Mouse (Mus musculus) left cerebral cortex, postnatal 14 days (tissue): ENCODE data around the gene Hddc3. TPM values are rescaled to one million over a fixed set of nuclear protein-coding genes. Genes with fewer than 3 reads are reported as not detected.
A peak's percentile ranks its signal among the peaks of the same experiment; 100 is the strongest.
"Not testable (repeated sequence)": the region's sequence is repeated elsewhere in the genome, so short reads cannot be mapped to it uniquely, and the experiment has no call there.

Source experiments
- DNase-seq, 2 experiments: peaks; one replicate each; pipeline ENCODE4 v3.0.0; 2021 to 2022; ENCODE audit warnings: low spot score in 2 of 2, mixed read lengths in 1 of 2
- intact Hi-C: fragments of 180-260 bp; cut with DNase I; formaldehyde crosslinking; loops from one replicate; pipeline ENCODE4 v1.15.1; 2025
- long read RNA-seq, 2 experiments: library from polyadenylated mRNA; stranded (forward); transcript quantifications; one replicate each; pipeline ENCODE4 v2.0.0; 2021
- total RNA-seq, 2 experiments: library from RNA; stranded (reverse); gene quantifications; 2 replicates each; pipeline ENCODE4 v1.2.3; 2021

Gene Hddc3
- 10 to 100 TPM; 42.0 to 53.2 TPM for total RNA-seq
- long read RNA-seq, experiment 1, transcript Hddc3-201 (4 exons, 1,510 nt), result major isoform, 21 of 31 reads
- long read RNA-seq, experiment 1, partial matches to known transcripts, result 2 of 31 reads
- long read RNA-seq, experiment 1, other reads (novel, unspliced or antisense), result 7 of 31 reads
- long read RNA-seq, experiment 2, transcript Hddc3-201 (4 exons, 1,510 nt), result major isoform, 16 of 21 reads
- long read RNA-seq, experiment 2, partial matches to known transcripts, result 1 of 21 reads
- long read RNA-seq, experiment 2, other reads (novel, unspliced or antisense), result 4 of 21 reads

GRCm38 (mm10) chr7:80342858-80343257, at the start of gene Hddc3:
TSS of gene Hddc3 (plus strand) at chr7:80343104.
- intact Hi-C loops, result no loop called here
- DNase-seq, result peak; percentile 98

- intact Hi-C loops, result no loop called here
- DNase-seq, result peak; percentile 98
Measured at GRCm38 (mm10) chr7:80294062-80294763, 48.7 kb upstream of the Hddc3 start, which contains the start of gene Prc1. TSS of gene Prc1 (plus strand) at chr7:80294450.

GRCm38 (mm10) chr7:80294764-80295648, 47.9 kb upstream of the Hddc3 start:
- DNase-seq, result no peak
- intact Hi-C loops, result loop anchor here (5.0 kb wide), 1 partner anchor 42 kb away; no protein-coding TSS in a partner anchor

GRCm38 (mm10) chr7:80296462-80296861, 46.4 kb upstream of the Hddc3 start:
- no peak for DNase-seq
- intact Hi-C loops, result loop anchor here (5.0 kb wide), 1 partner anchor 41 kb away; no protein-coding TSS in a partner anchor

GRCm38 (mm10) chr7:80297041-80297440, 45.9 kb upstream of the Hddc3 start:
- intact Hi-C loops, result loop anchor here (5.0 kb wide), 1 partner anchor 40 kb away; no protein-coding TSS in a partner anchor
- DNase-seq, result no peak

- no peak for DNase-seq
- intact Hi-C loops, result loop anchor here (5.0 kb wide), 1 partner anchor 39 kb away; no protein-coding TSS in a partner anchor
Measured at GRCm38 (mm10) chr7:80298754-80299153, 44.1 kb upstream of the Hddc3 start.

GRCm38 (mm10) chr7:80299568-80299967, 43.3 kb upstream of the Hddc3 start:
- no peak for DNase-seq
- intact Hi-C loops, result loop anchor here (5.0 kb wide), 1 partner anchor 38 kb away; no protein-coding TSS in a partner anchor

- no peak for DNase-seq
Measured at GRCm38 (mm10) chr7:80301522-80301921, 41.4 kb upstream of the Hddc3 start.

GRCm38 (mm10) chr7:80307766-80308165, 35.1 kb upstream of the Hddc3 start:
- intact Hi-C loops, result no loop called here
- DNase-seq, result no peak

More at GRCm38 (mm10) chr7:80301522-80301921, 41.4 kb upstream of the Hddc3 start:
- intact Hi-C loops, result no loop called here

GRCm38 (mm10) chr7:80310771-80311170, 32.1 kb upstream of the Hddc3 start:
- intact Hi-C loops, result no loop called here

GRCm38 (mm10) chr7:80315733-80316132, 27.2 kb upstream of the Hddc3 start:
- DNase-seq, result no peak

More at GRCm38 (mm10) chr7:80310771-80311170, 32.1 kb upstream of the Hddc3 start:
- DNase-seq, result no peak

GRCm38 (mm10) chr7:80317439-80318115, 25.3 kb upstream of the Hddc3 start:
- intact Hi-C loops, result no loop called here
- DNase-seq, result no peak

More at GRCm38 (mm10) chr7:80315733-80316132, 27.2 kb upstream of the Hddc3 start:
- intact Hi-C loops, result no loop called here

- no peak for DNase-seq
- intact Hi-C loops, result no loop called here
Measured at GRCm38 (mm10) chr7:80318670-80319069, 24.2 kb upstream of the Hddc3 start.

GRCm38 (mm10) chr7:80319846-80320496, 22.9 kb upstream of the Hddc3 start:
- DNase-seq, result no peak
- intact Hi-C loops, result no loop called here

- intact Hi-C loops, result no loop called here
- no peak for DNase-seq
Measured at GRCm38 (mm10) chr7:80323336-80323735, 19.6 kb upstream of the Hddc3 start.

GRCm38 (mm10) chr7:80324043-80324815, 18.7 kb upstream of the Hddc3 start, which contains the start of gene Rccd1:
TSS of gene Rccd1 (minus strand) at chr7:80324454.
- peak; percentile 96 for DNase-seq
- intact Hi-C loops, result no loop called here

GRCm38 (mm10) chr7:80324816-80325119, 18.1 kb upstream of the Hddc3 start:
- intact Hi-C loops, DNase-seq: not testable (repeated sequence)
